Mouse (Mus musculus): ENCODE data around the gene Clp1.

The Clp1 gene

GRCm38 (mm10) chr2:84727172-84727858, at the start of gene Clp1:
Clp1 (minus strand) TSS chr2:84727350.
- DNase-seq (ENCODE audit: low spot score in 2 of 2), result peak; percentile 89 to 90

DNA sequence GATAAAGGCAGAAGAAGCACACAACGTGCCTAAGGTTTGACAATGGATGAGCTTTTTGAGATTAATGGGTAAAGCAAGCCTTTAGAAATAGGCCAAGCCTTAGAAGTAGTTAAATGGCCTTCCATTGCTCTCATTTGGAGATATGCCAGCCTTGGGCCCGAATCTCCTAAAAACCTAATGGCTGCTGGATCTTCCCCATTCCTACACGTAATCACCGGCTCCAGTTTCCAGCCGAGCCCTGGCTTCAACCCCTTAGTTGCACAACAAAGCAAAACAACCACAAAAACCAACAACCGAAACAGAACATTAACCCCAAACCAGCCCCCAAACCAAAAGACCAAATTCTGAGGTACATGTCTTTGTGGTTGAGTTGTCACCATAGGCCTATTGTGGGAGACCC, 48.5 kb upstream of the Clp1 start:
- no peak for DNase-seq (ENCODE audit: low spot score in 2 of 2)

DNA sequence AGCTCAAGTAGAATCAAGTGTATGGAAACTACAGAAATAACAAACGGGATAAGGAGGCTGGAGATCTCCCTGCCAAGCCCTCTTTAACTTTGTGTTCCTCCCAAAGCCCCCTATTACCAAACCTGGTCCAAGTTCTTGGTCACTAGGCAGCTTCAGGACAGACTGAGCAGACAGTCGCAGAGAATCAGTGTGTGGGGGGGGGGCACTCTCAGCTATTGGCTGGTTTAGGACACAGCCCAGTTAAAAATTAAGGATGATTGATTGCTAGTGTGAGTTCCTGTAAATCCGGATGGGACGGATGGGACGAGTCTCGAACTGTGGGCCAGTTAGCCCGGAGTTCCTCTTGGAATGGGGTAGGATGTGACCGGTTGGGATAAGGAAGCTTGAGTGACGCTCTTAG, 48.1 kb upstream of the Clp1 start, which contains the start of gene Serping1:
Serping1 (minus strand) TSS at position 204 of the 400 bp plus-strand sequence.
- no peak for DNase-seq (ENCODE audit: low spot score in 2 of 2)

DNA sequence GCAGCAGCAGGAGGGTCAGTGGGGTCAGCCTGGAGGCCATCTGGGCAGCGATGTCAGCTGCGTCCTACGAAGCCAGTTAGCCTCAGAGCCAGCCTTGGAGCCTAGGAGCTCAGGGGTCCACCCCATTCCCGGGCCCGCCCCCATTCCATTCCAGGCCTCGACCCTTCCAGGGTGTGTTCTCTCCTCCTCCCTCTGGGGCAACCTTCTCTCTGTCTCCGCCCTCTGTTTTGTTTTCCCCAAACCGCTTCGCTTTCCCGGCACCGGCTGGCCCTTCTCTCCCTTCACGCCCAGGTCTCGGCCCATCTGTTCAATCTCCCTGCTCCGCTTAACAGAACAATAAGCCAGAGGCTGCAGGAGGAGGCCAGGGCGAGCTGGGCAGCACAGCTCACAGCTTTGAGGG, 47.6 kb upstream of the Clp1 start:
- no peak for DNase-seq (ENCODE audit: low spot score in 2 of 2)

DNA sequence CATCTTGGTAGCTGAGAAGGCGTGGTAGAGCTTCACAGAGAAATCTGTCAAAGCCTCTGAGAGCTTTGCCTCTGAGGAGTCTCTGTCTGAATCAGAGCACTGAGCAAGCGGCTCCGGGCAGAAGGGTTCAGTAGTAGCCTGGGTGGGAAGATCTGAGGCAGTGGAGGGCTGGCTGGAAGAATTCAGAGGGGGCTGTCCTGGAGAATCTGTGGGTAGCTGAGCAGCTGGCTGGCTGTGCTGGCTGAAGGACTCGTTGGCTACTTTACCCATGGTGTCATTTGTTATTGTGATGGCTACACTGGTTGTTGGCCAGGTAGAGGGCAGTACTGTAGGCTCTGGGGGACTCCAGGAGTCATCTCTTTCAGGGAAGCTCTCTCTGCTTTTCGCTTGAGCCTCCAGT, 46.0 kb upstream of the Clp1 start:
- DNase-seq (ENCODE audit: low spot score in 2 of 2), result no peak

DNA sequence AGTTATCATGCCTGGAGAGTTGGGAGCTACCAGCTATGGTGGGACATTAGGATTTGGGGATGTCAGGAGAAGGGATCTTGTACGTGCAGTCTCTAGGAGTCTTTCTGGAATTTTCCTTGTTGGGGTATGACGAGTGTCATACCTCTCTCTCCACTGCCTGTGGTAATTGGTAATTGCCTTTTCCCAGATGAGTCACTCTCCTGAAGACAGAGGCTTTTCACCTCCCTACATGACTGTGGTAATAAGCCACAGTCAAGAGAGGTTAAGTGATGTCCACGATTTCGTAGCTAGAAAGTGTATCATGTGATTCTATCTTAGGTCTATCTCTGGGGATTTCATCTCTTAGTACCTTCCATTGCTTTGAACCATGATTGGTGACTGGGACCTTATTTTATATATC, 45.3 kb upstream of the Clp1 start:
- DNase-seq (ENCODE audit: low spot score in 2 of 2), result no peak

- no peak for DNase-seq (ENCODE audit: low spot score in 2 of 2)
These were observed 43.4 kb upstream of the Clp1 start for GRCm38 (mm10) chr2:84770501-84770900.

DNA sequence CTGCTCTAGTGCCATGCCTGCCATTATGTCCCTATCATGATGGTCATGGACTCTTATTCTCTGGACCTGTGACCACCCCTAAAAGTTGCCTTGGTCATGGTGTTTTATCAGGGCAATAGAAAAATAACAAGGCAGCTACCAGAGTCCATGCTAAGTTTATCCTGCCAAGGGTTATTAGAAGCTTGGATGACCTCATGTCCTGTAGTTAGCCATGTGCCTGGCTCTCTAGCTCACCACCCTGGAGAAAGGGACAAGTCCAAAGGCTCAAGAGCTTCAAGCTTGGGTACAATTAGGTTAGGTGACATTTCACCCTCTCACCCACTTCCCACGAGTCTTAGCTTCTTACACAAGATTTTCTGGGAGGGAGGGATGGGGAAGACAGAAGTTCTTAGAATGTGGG, 35.7 kb upstream of the Clp1 start:
- DNase-seq (ENCODE audit: low spot score in 2 of 2), result no peak

- DNase-seq (ENCODE audit: low spot score in 2 of 2), result no peak
These were observed 35.1 kb upstream of the Clp1 start for GRCm38 (mm10) chr2:84762295-84762694.

DNA sequence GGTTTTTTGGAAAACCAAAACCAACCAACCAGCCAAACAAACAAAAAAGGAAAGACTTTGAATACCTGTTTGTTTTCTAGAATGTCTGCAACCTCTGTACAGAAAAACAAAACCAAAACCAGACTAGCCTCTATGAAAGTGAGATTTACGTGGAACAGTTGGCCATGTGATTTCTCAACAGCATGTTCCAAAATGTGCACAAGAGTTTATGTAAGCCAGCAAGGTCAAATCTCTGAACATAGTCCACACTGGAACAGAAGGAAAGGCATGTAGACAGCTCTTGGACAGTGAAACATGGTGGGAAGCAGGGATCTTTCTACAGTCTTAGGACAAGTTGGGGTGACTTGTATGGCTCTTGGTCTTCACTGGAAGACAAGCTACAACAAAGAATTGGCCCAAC, 34.7 kb upstream of the Clp1 start:
- DNase-seq (ENCODE audit: low spot score in 2 of 2), result no peak

- no peak for DNase-seq (ENCODE audit: low spot score in 2 of 2)
These were observed 34.2 kb upstream of the Clp1 start for GRCm38 (mm10) chr2:84761309-84761708.

DNA sequence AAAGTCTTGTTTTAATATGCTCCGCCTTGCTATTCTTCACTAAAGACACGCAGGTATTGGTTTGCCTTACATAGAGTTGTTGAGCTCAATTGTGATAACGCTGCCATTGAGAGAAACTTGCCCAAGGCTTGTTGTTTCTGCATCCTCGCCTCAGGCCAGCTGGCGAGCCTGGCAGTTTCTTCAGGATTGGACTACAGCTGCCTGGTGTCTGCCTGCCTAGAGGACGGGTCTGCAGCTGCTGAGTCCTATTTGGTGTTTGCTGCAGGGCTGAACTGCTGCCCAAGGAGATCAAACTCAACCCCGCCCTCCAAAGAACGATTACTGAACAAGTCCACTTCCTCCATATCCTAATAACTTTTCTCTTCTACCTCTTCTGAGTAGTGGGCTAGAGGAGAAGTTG, 33.6 kb upstream of the Clp1 start:
- no peak for DNase-seq (ENCODE audit: low spot score in 2 of 2)

DNA sequence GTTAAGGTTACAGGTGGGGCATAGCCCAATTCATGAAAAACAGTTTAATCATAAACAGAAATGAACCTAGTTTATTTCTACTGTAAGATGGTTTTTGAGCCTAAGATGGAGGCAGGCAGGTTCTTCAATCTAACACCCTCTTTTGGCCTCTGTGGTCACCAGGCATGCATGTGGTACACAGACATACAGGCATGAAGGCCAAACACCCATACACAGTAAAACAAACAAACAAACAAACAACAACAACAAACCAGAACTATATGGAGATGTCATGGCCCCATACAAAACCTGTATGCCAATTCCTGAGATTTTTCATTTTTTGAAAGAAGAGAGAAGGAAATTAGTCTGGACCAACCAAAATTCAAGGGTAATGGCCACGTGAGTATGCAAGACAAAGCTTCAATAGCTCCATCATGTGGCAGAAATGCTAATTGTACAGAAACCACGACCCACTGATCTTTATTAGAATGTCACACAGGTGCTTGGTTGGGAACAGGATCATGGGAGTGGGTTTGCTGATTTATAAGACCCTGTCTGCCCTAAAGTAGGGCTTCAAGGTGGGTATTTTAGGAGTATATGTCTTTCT, 31.5 kb upstream of the Clp1 start:
- no peak for DNase-seq (ENCODE audit: low spot score in 2 of 2)

- DNase-seq (ENCODE audit: low spot score in 2 of 2), result no peak
These were observed 30.0 kb upstream of the Clp1 start for GRCm38 (mm10) chr2:84757026-84757682.

- DNase-seq (ENCODE audit: low spot score in 2 of 2), result no peak
These were observed 29.1 kb upstream of the Clp1 start for GRCm38 (mm10) chr2:84756245-84756644.

DNA sequence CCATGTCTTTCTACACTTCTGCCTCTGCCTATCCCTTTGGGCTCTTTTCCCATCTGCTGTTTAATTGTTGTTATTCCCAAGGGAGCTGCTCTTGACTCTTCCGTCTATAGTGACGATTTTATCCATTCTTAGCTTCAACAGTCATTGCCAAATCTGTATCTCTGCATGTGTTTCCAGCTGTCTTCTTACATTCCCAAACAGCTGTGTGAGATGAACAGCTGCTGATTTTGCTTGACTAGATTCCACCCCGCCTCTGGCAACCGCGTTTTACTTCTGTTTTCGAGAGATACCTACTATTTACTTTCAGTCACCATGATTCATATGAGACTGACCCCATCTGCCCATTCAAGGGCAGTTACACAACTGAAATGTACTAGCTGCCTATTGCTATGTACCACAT, 23.0 kb upstream of the Clp1 start:
- no peak for DNase-seq (ENCODE audit: low spot score in 2 of 2)

DNA sequence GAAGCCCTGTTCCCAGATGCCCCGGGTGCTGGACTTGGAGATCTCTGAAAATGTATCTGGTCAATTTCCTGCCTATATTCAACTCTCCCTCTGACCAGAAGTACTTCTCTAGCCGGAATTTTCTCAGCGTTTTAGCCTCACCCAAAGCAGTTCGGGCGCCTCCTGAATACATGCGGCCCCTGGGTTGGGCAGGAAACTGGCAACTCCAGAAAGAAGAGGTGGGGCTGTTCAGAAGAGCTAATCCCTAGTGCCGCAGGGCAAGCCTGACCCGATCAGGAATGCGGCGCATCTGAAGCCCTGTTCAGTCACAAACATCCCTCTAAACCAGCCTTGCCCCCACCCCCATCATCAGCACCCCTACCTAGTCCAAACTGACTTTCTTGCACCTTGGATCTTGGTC, 17.0 kb upstream of the Clp1 start:
- no peak for DNase-seq (ENCODE audit: low spot score in 2 of 2)

- DNase-seq (ENCODE audit: low spot score in 2 of 2), result peak in 1 of 2 experiments; percentile 14
These were observed 16.4 kb upstream of the Clp1 start, which contains the start of gene Gm19426 for GRCm38 (mm10) chr2:84743561-84743960. Gm19426 (minus strand) TSS chr2:84743655.

- no peak for DNase-seq (ENCODE audit: low spot score in 2 of 2)
These were observed 15.5 kb upstream of the Clp1 start for GRCm38 (mm10) chr2:84742451-84743283.

GRCm38 (mm10) chr2:84741841-84742450, 14.8 kb upstream of the Clp1 start:
- no peak for DNase-seq (ENCODE audit: low spot score in 2 of 2)

GRCm38 (mm10) chr2:84740608-84741333, 13.6 kb upstream of the Clp1 start:
- DNase-seq (ENCODE audit: low spot score in 2 of 2), result no peak
